Mouse (Mus musculus): ENCODE results near the gene Arl8b. TPM values are rescaled to one million over a fixed set of nuclear protein-coding genes. Genes with fewer than 3 reads are reported as not detected.
"Not testable (repeated sequence)": the region's sequence is repeated elsewhere in the genome, so short reads cannot be mapped to it uniquely, and the experiment has no call there.

Gene Arl8b
- polyA plus RNA-seq, 1 experiment from 2014 or later: 32.7 TPM

GRCm38 (mm10) chr6:108862548-108862947 lies 79.6 kb downstream of the Arl8b start:
- no peak for ATAC-seq (ENCODE audit: insufficient read depth)
- Histone ChIP-seq H3K27ac (replicated peaks) (no peak overlapping the region), H3K36me3 (replicated peaks) (0 out of 2 replicates have a peak, but pooled peaks cover 4% of the 10 kb centered on the region), H3K9ac (no peak overlapping the region), H3K4me2 (no peak overlapping the region), H3K4me3 (replicated peaks) (no peak overlapping the region), H3K9me3 (replicated peaks) (no peaks in the 10 kb centered on the region), H3K4me1 (replicated peaks) (no peaks in the 10 kb centered on the region), H3K27me3 (no peaks in the 10 kb centered on the region)
- 55% methylated on average over 2 of the region's 2 CpGs for WGBS (ENCODE audit: insufficient replicate concordance)

GRCm38 (mm10) chr6:108866317-108866716 lies 83.4 kb downstream of the Arl8b start:
- no peak for ATAC-seq (ENCODE audit: insufficient read depth)
- Histone ChIP-seq H3K27ac (replicated peaks) (no peak overlapping the region), H3K27me3 (no peaks in the 10 kb centered on the region), H3K36me3 (replicated peaks) (no peaks in the 10 kb centered on the region), H3K9ac (no peak overlapping the region), H3K4me1 (replicated peaks) (no peaks in the 10 kb centered on the region), H3K9me3 (replicated peaks) (no peaks in the 10 kb centered on the region), H3K4me3 (replicated peaks) (no peak overlapping the region), H3K4me2 (no peak overlapping the region)
- 51% methylated on average over 5 of the region's 5 CpGs for WGBS (ENCODE audit: insufficient replicate concordance)

GRCm38 (mm10) chr6:108869031-108869430 lies 86.1 kb downstream of the Arl8b start:
- not testable (repeated sequence) for H3K9me3 ChIP-seq (replicated peaks); H3K27ac ChIP-seq (replicated peaks); H3K27me3 ChIP-seq; H3K4me3 ChIP-seq (replicated peaks); H3K9ac ChIP-seq; ATAC-seq (ENCODE audit: insufficient read depth); H3K4me1 ChIP-seq (replicated peaks); H3K4me2 ChIP-seq; H3K36me3 ChIP-seq (replicated peaks)
- WGBS (ENCODE audit: insufficient replicate concordance): 37% methylated on average over 2 of the region's 2 CpGs

GRCm38 (mm10) chr6:108870421-108870820 lies 87.5 kb downstream of the Arl8b start:
- no peak for ATAC-seq (ENCODE audit: insufficient read depth)
- Histone ChIP-seq H3K9ac (no peak overlapping the region), H3K4me1 (replicated peaks) (no peaks in the 10 kb centered on the region), H3K4me3 (replicated peaks) (no peak overlapping the region), H3K27me3 (no peaks in the 10 kb centered on the region), H3K4me2 (no peak overlapping the region), H3K27ac (replicated peaks) (no peak overlapping the region), H3K9me3 (replicated peaks) (no peaks in the 10 kb centered on the region), H3K36me3 (replicated peaks) (no peaks in the 10 kb centered on the region)
- 77% methylated on average over 2 of the region's 2 CpGs for WGBS (ENCODE audit: insufficient replicate concordance)

DNA sequence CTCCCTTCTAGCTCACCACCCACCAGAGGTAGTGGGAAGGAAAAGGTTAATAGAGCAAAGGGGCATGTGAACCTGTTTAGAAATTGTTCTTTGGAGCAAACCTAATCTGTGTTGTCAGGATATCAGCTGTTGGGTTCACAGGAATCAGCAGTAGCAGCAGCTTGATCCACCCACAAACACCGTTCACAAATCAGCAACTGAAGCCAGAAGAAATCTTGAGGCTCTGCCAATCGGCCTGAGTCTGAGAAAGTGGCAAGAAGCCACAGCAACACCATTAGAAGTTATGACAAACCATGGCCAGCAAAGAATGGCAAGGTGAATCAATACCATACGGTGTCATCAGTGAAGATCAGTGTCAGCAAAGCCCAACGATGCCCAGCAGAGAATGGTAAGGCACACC lies 88.4 kb downstream of the Arl8b start:
- Histone ChIP-seq H3K27ac (replicated peaks) (no peak overlapping the region), H3K4me1 (replicated peaks) (no peaks in the 10 kb centered on the region), H3K27me3 (no peaks in the 10 kb centered on the region), H3K4me3 (replicated peaks) (no peak overlapping the region), H3K4me2 (no peak overlapping the region), H3K9ac (no peak overlapping the region), H3K9me3 (replicated peaks) (no peaks in the 10 kb centered on the region), H3K36me3 (replicated peaks) (no peaks in the 10 kb centered on the region)
- 65% methylated on average over 4 of the region's 4 CpGs for WGBS (ENCODE audit: insufficient replicate concordance)
- no peak for ATAC-seq (ENCODE audit: insufficient read depth)

Other genes with a start within 250 kb of the Arl8b start
- 13.2 and 14.0 TPM in 2 replicates for gene Bhlhe40, start 122.5 kb upstream of the Arl8b start, polyA plus RNA-seq (2015; fragmentation: Nextera tagmentation; extraction: Ambion mirVana)
- 18.5 and 18.9 TPM in 2 replicates for gene Edem1, start 45.5 kb downstream of the Arl8b start, polyA plus RNA-seq (2015; fragmentation: Nextera tagmentation; extraction: Ambion mirVana)